Mouse (Mus musculus) intestine, embryonic 15.5 days (tissue): ENCODE measurements around the gene Serpina10. TPM values are rescaled to one million over a fixed set of nuclear protein-coding genes. Genes with fewer than 3 reads are reported as not detected.
"Not testable (repeated sequence)": the region's sequence is repeated elsewhere in the genome, so short reads cannot be mapped to it uniquely, and the experiment has no call there.

Experiments
- ATAC-seq: fragments of 200-750 bp; cut with Nextera tagmentation; 2 replicates; pipeline ENCODE4 v1.8.0; 2017; ENCODE audit warnings: moderate TSS enrichment, moderate library complexity
- H3K27ac ChIP-seq: fragments of 300-500 bp; sonication (generic); 2 replicates; pipeline ENCODE4 v1.5.1; 2015; ENCODE audit warnings: mild to moderate bottlenecking, inconsistent platforms
- H3K27me3 ChIP-seq: fragments of 300-500 bp; sonication (generic); replicated peaks from 2 replicates; pipeline ENCODE4 v1.6.1; 2015; ENCODE audit warnings: inconsistent platforms
- H3K36me3 ChIP-seq: fragments of 300-500 bp; sonication (generic); 2 replicates; pipeline ENCODE4 v1.6.1; 2015; ENCODE audit warnings: inconsistent platforms
- H3K4me1 ChIP-seq: fragments of 300-500 bp; sonication (generic); replicated peaks from 2 replicates; pipeline ENCODE4 v1.6.1; 2015; ENCODE audit warnings: inconsistent platforms
- H3K4me2 ChIP-seq: fragments of 300-500 bp; sonication (generic); replicated peaks from 2 replicates; pipeline ENCODE4 v1.6.1; 2015; ENCODE audit warnings: mild to moderate bottlenecking, inconsistent platforms
- H3K4me3 ChIP-seq: fragments of 300-500 bp; sonication (generic); replicated peaks from 2 replicates; pipeline ENCODE4 v1.5.1; 2015; ENCODE audit warnings: inconsistent platforms
- H3K9ac ChIP-seq: fragments of 300-500 bp; sonication (generic); 2 replicates; pipeline ENCODE4 v1.6.1; 2015; ENCODE audit warnings: inconsistent platforms
- H3K9me3 ChIP-seq: fragments of 300-500 bp; sonication (generic); 2 replicates; pipeline ENCODE4 v1.6.1; 2016; ENCODE audit warnings: inconsistent platforms
- WGBS: fragments of 180-500 bp; shearing (Covaris S2); methylation state at CpG from one replicate; pipeline ENCODE4 v1.1.7; 2015; 5-methylcytosine and 5-hydroxymethylcytosine counted together
- polyA plus RNA-seq: library from polyadenylated mRNA; unstranded; fragments of >200 nt; fragmentation: Nextera tagmentation; extraction: Ambion mirVana; gene quantifications from 2 replicates; pipeline ENCODE4 v1.2.1, GENCODE M21; 2015

Gene Serpina10
- polyA plus RNA-seq, 1 experiment from 2014 or later, result 1.8 TPM

GRCm38 (mm10) chr12:103598411-103598810 is 32.8 kb downstream of the Serpina10 start:
- no peak overlapping the region for H3K4me2 ChIP-seq
- no peaks in the 10 kb centered on the region for H3K9me3 ChIP-seq
- no peaks in the 10 kb centered on the region for H3K4me1 ChIP-seq
- no peak overlapping the region for H3K9ac ChIP-seq
- no peak overlapping the region for H3K4me3 ChIP-seq
- ATAC-seq, result peak; percentile 79
- no peaks in the 10 kb centered on the region; the same call in 1 of the 2 replicates for H3K27me3 ChIP-seq
- H3K36me3 ChIP-seq, result no peaks in the 10 kb centered on the region
- H3K27ac ChIP-seq, result no peak overlapping the region
- 46% methylated on average over 2 of the region's 2 CpGs for WGBS

GRCm38 (mm10) chr12:103583771-103584170 is 47.5 kb downstream of the Serpina10 start:
- no peak overlapping the region for H3K4me2 ChIP-seq
- ATAC-seq, result no peak
- H3K4me1 ChIP-seq, result no peaks in the 10 kb centered on the region
- no peak overlapping the region for H3K9ac ChIP-seq
- WGBS, result 59% methylated on average over 8 of the region's 8 CpGs
- no peaks in the 10 kb centered on the region for H3K36me3 ChIP-seq
- no peak overlapping the region for H3K27ac ChIP-seq
- H3K4me3 ChIP-seq, result no peak overlapping the region
- H3K9me3 ChIP-seq, result no peaks in the 10 kb centered on the region
- no peaks in the 10 kb centered on the region for H3K27me3 ChIP-seq

GRCm38 (mm10) chr12:103578148-103578547 is 53.1 kb downstream of the Serpina10 start:
- ATAC-seq, H3K9ac ChIP-seq, H3K27me3 ChIP-seq, H3K27ac ChIP-seq, H3K4me1 ChIP-seq, H3K4me2 ChIP-seq, H3K36me3 ChIP-seq, H3K9me3 ChIP-seq, H3K4me3 ChIP-seq: not testable (repeated sequence)
- 89% methylated on average over 6 of the region's 6 CpGs for WGBS

- H3K4me3 ChIP-seq, result no peak overlapping the region
- H3K27ac ChIP-seq, result no peak overlapping the region
- WGBS, result 55% methylated on average over 6 of the region's 6 CpGs
- H3K27me3 ChIP-seq, result no peaks in the 10 kb centered on the region
- H3K9ac ChIP-seq, result no peak overlapping the region
- no peaks in the 10 kb centered on the region for H3K36me3 ChIP-seq
- peak; percentile 71; the same call in 1 of the 2 replicates for ATAC-seq
- no peak overlapping the region for H3K4me2 ChIP-seq
- no peaks in the 10 kb centered on the region for H3K4me1 ChIP-seq
- no peaks in the 10 kb centered on the region for H3K9me3 ChIP-seq
Observed at GRCm38 (mm10) chr12:103569690-103570089, 61.6 kb downstream of the Serpina10 start.

GRCm38 (mm10) chr12:103567129-103567528 is 64.1 kb downstream of the Serpina10 start:
- WGBS, result 67% methylated on average over 3 of the region's 3 CpGs
- no peaks in the 10 kb centered on the region for H3K36me3 ChIP-seq

GRCm38 (mm10) chr12:103565151-103565550 is 66.1 kb downstream of the Serpina10 start:
- no peak overlapping the region for H3K27ac ChIP-seq
- H3K4me2 ChIP-seq, result no peak overlapping the region
- no peaks in the 10 kb centered on the region for H3K27me3 ChIP-seq
- no peaks in the 10 kb centered on the region for H3K36me3 ChIP-seq
- H3K9ac ChIP-seq, result no peak overlapping the region
- no peaks in the 10 kb centered on the region for H3K9me3 ChIP-seq
- H3K4me1 ChIP-seq, result no peaks in the 10 kb centered on the region
- H3K4me3 ChIP-seq, result no peak overlapping the region
- ATAC-seq, result no peak
- 85% methylated on average over 7 of the region's 7 CpGs for WGBS

More at GRCm38 (mm10) chr12:103567129-103567528, 64.1 kb downstream of the Serpina10 start:
- Histone ChIP-seq H3K4me3 (no peak overlapping the region), H3K27ac (no peak overlapping the region), H3K4me1 (no peaks in the 10 kb centered on the region), H3K27me3 (no peaks in the 10 kb centered on the region), H3K4me2 (no peak overlapping the region), H3K9ac (no peak overlapping the region), H3K9me3 (no peaks in the 10 kb centered on the region)
- no peak for ATAC-seq

Other genes with a start within 250 kb of the Serpina10 start
- gene Otub2, start 242.8 kb downstream of the Serpina10 start, polyA plus RNA-seq, result 5.6 and 6.6 TPM in 2 replicates
- gene 9330161L09Rik, start 223.6 kb downstream of the Serpina10 start, polyA plus RNA-seq, result 0.16 and 0.48 TPM in 2 replicates
- 90.6 and 99.4 TPM in 2 replicates for gene Ddx24, start 205.6 kb downstream of the Serpina10 start, polyA plus RNA-seq
- 45.6 and 48.8 TPM in 2 replicates for gene Ifi27, start 197.2 kb downstream of the Serpina10 start, polyA plus RNA-seq
- 19.2 and 20.8 TPM in 2 replicates for gene Ifi27l2a, start 187.8 kb downstream of the Serpina10 start, polyA plus RNA-seq
- 25.4 and 30.5 TPM in 2 replicates for gene Ifi27l2b, start 174.2 kb downstream of the Serpina10 start, polyA plus RNA-seq
- 1.2 and 1.3 TPM in 2 replicates for gene Ppp4r4, start 99.2 kb downstream of the Serpina10 start, polyA plus RNA-seq
- gene Serpina6, start 25.8 kb upstream of the Serpina10 start, polyA plus RNA-seq, result 96.8 and 146 TPM in 2 replicates
- 0.30 and 0.56 TPM in 2 replicates for gene Serpina16, start 44.7 kb upstream of the Serpina10 start, polyA plus RNA-seq
- gene Serpina1f, start 64.1 kb upstream of the Serpina10 start, polyA plus RNA-seq, result not detected in 2 replicates
- gene Serpina1d, start 142.1 kb upstream of the Serpina10 start, polyA plus RNA-seq, result 10.1 and 12.4 TPM in 2 replicates
- 59.9 and 63.5 TPM in 2 replicates for gene Serpina1b, start 198.9 kb upstream of the Serpina10 start, polyA plus RNA-seq
- 31.2 and 33.0 TPM in 2 replicates for gene Serpina1a, start 232.1 kb upstream of the Serpina10 start, polyA plus RNA-seq